In genomic region chr9:62810095-62810494, GRCm38 (mm10) we compare ENCODE assay signal across 9 mouse cellular contexts. TPM values are rescaled to one million over a fixed set of nuclear protein-coding genes. Genes with fewer than 3 reads are reported as not detected.
DNase-seq lines count a peak whose midpoint lies in the region; ATAC-seq and TF ChIP-seq lines count a peak whose summit lies in the region.
"Had no signal": no experiment of that assay in that cellular context is flagged by ENCODE, and none has a peak within 500 bp of the region (broad histone marks: within the 10 kb centered on the region; RNA-seq: fewer than 3 reads in every experiment).

No protein-coding gene starts in this region.

- no peak for TF ChIP-seq POLR2A in bone marrow, adult 2 months (IDR thresholded peaks at IDR 0.05; ENCODE audit: borderline replicate concordance, control insufficient read depth, low read depth, low read length)

- TF ChIP-seq EP300 in heart, postnatal 0 days (IDR thresholded peaks at IDR 0.05; ENCODE audit: low read depth), result no peak

- 14% methylated on average over 8 of the region's 8 CpGs for WGBS in heart, postnatal 0 days
- 32% methylated on average over 8 of the region's 8 CpGs for WGBS in bone marrow, adult 2 months
- WGBS in hindbrain, embryonic 13.5 days, result 18% methylated on average over 8 of the region's 8 CpGs
- whole genome bisulfite sequencing in midbrain, embryonic 13.5 days, result 13% methylated on average over 8 of the region's 8 CpGs

- H3K9ac ChIP-seq in heart, postnatal 0 days (replicated peaks; ENCODE audit: low read depth, low read length), result peak overlapping the region; percentile 94; the same call in 1 of the 2 replicates
- peak overlapping the region; percentile 96 for H3K9ac ChIP-seq in hindbrain, embryonic 13.5 days
- peak overlapping the region; percentile 92 for H3K9ac ChIP-seq in midbrain, embryonic 13.5 days (replicated peaks)

- H3K4me3 ChIP-seq in heart, postnatal 0 days (ENCODE audit: low read depth, low read length), result peak overlapping the region; percentile 97
- peak overlapping the region; percentile 82 for H3K4me3 ChIP-seq in bone marrow, adult 2 months (replicated peaks; ENCODE audit: control insufficient read depth, low read depth, low read length)
- peak overlapping the region; percentile 97 for H3K4me3 ChIP-seq in hindbrain, embryonic 13.5 days
- peak overlapping the region; percentile 75 for H3K4me3 ChIP-seq in midbrain, embryonic 13.5 days (replicated peaks)

- ATAC-seq in heart, postnatal 0 days (ENCODE audit: insufficient read depth, low read depth), result no peak
- ATAC-seq in hindbrain, embryonic 13.5 days (ENCODE audit: low FRiP score), result no peak
- no peak for ATAC-seq in midbrain, embryonic 13.5 days
- no peak for ATAC-seq in granulocyte monocyte progenitor cell, adult 5-6 weeks (replicated peaks; ENCODE audit: poor library complexity, severe bottlenecking)

- no peak for TF ChIP-seq CTCF in heart, postnatal 0 days (IDR thresholded peaks at IDR 0.05; ENCODE audit: low read depth)
- no peak for TF ChIP-seq CTCF in bone marrow, adult 2 months (IDR thresholded peaks at IDR 0.05; ENCODE audit: control insufficient read depth, insufficient read depth, low read length)

- peaks cover 25% of the 10 kb centered on the region for H3K4me1 ChIP-seq in heart, postnatal 0 days (ENCODE audit: control insufficient read depth, insufficient read depth)
- no peaks in the 10 kb centered on the region; the same call in 1 of the 2 replicates for H3K4me1 ChIP-seq in bone marrow, adult 2 months (ENCODE audit: control insufficient read depth, insufficient read depth, low read length)
- peaks cover 25% of the 10 kb centered on the region for H3K4me1 ChIP-seq in hindbrain, embryonic 13.5 days (replicated peaks)
- peaks cover 36% of the 10 kb centered on the region for H3K4me1 ChIP-seq in midbrain, embryonic 13.5 days (replicated peaks)

- no peaks in the 10 kb centered on the region for H3K9me3 ChIP-seq in heart, postnatal 0 days (replicated peaks; ENCODE audit: control insufficient read depth, low read length)
- H3K9me3 ChIP-seq in hindbrain, embryonic 13.5 days, result no peaks in the 10 kb centered on the region
- no peaks in the 10 kb centered on the region for H3K9me3 ChIP-seq in midbrain, embryonic 13.5 days

- H3K27me3 ChIP-seq in heart, postnatal 0 days (ENCODE audit: control insufficient read depth, insufficient read depth, low read length), result no peaks in the 10 kb centered on the region
- H3K27me3 ChIP-seq in hindbrain, embryonic 13.5 days, result no peaks in the 10 kb centered on the region
- no peaks in the 10 kb centered on the region for H3K27me3 ChIP-seq in midbrain, embryonic 13.5 days

- peak overlapping the region; percentile 94 for H3K4me2 ChIP-seq in heart, postnatal 0 days (ENCODE audit: low read depth, low read length)
- peak overlapping the region; percentile 67 for H3K4me2 ChIP-seq in hindbrain, embryonic 13.5 days
- H3K4me2 ChIP-seq in midbrain, embryonic 13.5 days (replicated peaks), result peak overlapping the region; percentile 79

- no peak for DNase-seq in heart, postnatal 0 days (ENCODE audit: low spot score)
- no peak for DNase-seq in heart, adult 18-20 months
- no peak for DNase-seq in adrenal gland, adult 18-20 months (ENCODE audit: low spot score in 2 of 2)
- no peak for DNase-seq in adipocyte (ENCODE audit: low spot score)

- H3K36me3 ChIP-seq in heart, postnatal 0 days (replicated peaks; ENCODE audit: control insufficient read depth, insufficient read depth, low read length), result no peaks in the 10 kb centered on the region
- H3K36me3 ChIP-seq in hindbrain, embryonic 13.5 days, result no peaks in the 10 kb centered on the region
- no peaks in the 10 kb centered on the region for H3K36me3 ChIP-seq in midbrain, embryonic 13.5 days

- H3K27ac ChIP-seq in heart, postnatal 0 days (ENCODE audit: low read depth), result no peak overlapping the region
- no peak overlapping the region for H3K27ac ChIP-seq in bone marrow, adult 2 months (ENCODE audit: control insufficient read depth, insufficient read depth, low read depth, low read length, poor library complexity)
- H3K27ac ChIP-seq in hindbrain, embryonic 13.5 days, result peak overlapping the region; percentile 99; the same call in 1 of the 2 replicates
- H3K27ac ChIP-seq in midbrain, embryonic 13.5 days, result no peak overlapping the region

RNA-seq across cellular contexts. Expression of gene Fem1b, which starts 1.6 kb away (rescaled TPM):
- 28.9 and 39.4 TPM in 2 replicates for total RNA-seq in heart, postnatal 0 days (2014; rRNA removed; ENCODE audit: low replicate concordance)
- 5.8 and 6.8 TPM in 2 replicates for polyA plus RNA-seq in heart, postnatal 0 days (2015; fragmentation: Nextera tagmentation; extraction: Ambion mirVana)
- 10 to 100 TPM; 15.8 to 16.1 TPM for total RNA-seq in heart, adult 18-20 months (2021)
- 10.1 and 20.0 TPM in 2 replicates for polyA plus RNA-seq in bone marrow, adult 2 months (2011; ENCODE audit: insufficient read depth, insufficient read length, low replicate concordance, missing spikeins)
- 48.2 and 49.5 TPM in 2 replicates for polyA plus RNA-seq in hindbrain, embryonic 13.5 days (2015; fragmentation: Nextera tagmentation; extraction: Ambion mirVana)
- 56.2 and 58.1 TPM in 2 replicates for polyA plus RNA-seq in midbrain, embryonic 13.5 days (2015; fragmentation: Nextera tagmentation; extraction: Ambion mirVana)
- total RNA-seq in adrenal gland, adult 18-20 months (2021), result 10 to 100 TPM; 35.7 to 39.4 TPM
- total RNA-seq in granulocyte monocyte progenitor cell, adult 5-6 weeks (2014; fragmentation: Nextera tagmentation), result 22.2 and 27.5 TPM in 2 replicates
- 43.9 and 53.9 TPM in 2 replicates for total RNA-seq in granulocyte monocyte progenitor cell, adult 5-6 weeks (2017)

RNA-seq across cellular contexts. Expression of gene Cln6, which starts 28.5 kb away (rescaled TPM):
- 38.3 and 43.0 TPM in 2 replicates for total RNA-seq in heart, postnatal 0 days (2014; rRNA removed; ENCODE audit: low replicate concordance)
- 12.3 and 12.6 TPM in 2 replicates for polyA plus RNA-seq in heart, postnatal 0 days (2015; fragmentation: Nextera tagmentation; extraction: Ambion mirVana)
- total RNA-seq in heart, adult 18-20 months (2021), result 10 to 100 TPM; 25.8 TPM
- 31.7 and 33.3 TPM in 2 replicates for polyA plus RNA-seq in bone marrow, adult 2 months (2011; ENCODE audit: insufficient read depth, insufficient read length, low replicate concordance, missing spikeins)
- polyA plus RNA-seq in hindbrain, embryonic 13.5 days (2015; fragmentation: Nextera tagmentation; extraction: Ambion mirVana), result 6.0 and 6.1 TPM in 2 replicates
- 4.6 and 5.7 TPM in 2 replicates for polyA plus RNA-seq in midbrain, embryonic 13.5 days (2015; fragmentation: Nextera tagmentation; extraction: Ambion mirVana)
- total RNA-seq in adrenal gland, adult 18-20 months (2021), result 10 to 100 TPM; 12.6 to 14.3 TPM
- 61.8 and 79.0 TPM in 2 replicates for total RNA-seq in granulocyte monocyte progenitor cell, adult 5-6 weeks (2014; fragmentation: Nextera tagmentation)
- 17.0 and 20.7 TPM in 2 replicates for total RNA-seq in granulocyte monocyte progenitor cell, adult 5-6 weeks (2017)

RNA-seq across cellular contexts. Expression of gene Calml4, which starts 47.8 kb away (rescaled TPM):
- not detected in 2 replicates for total RNA-seq in heart, postnatal 0 days (2014; rRNA removed; ENCODE audit: low replicate concordance)
- 1.8 and 2.5 TPM in 2 replicates for polyA plus RNA-seq in heart, postnatal 0 days (2015; fragmentation: Nextera tagmentation; extraction: Ambion mirVana)
- under 1 TPM; 0.17 to 0.90 TPM for total RNA-seq in heart, adult 18-20 months (2021)
- polyA plus RNA-seq in bone marrow, adult 2 months (2011; ENCODE audit: insufficient read depth, insufficient read length, low replicate concordance, missing spikeins), result 3.6 and 12.6 TPM in 2 replicates
- 10.4 and 21.2 TPM in 2 replicates for polyA plus RNA-seq in hindbrain, embryonic 13.5 days (2015; fragmentation: Nextera tagmentation; extraction: Ambion mirVana)
- polyA plus RNA-seq in midbrain, embryonic 13.5 days (2015; fragmentation: Nextera tagmentation; extraction: Ambion mirVana), result 4.7 and 9.8 TPM in 2 replicates
- 1 to 10 TPM; 7.7 to 9.2 TPM for total RNA-seq in adrenal gland, adult 18-20 months (2021)
- 1.1 and 6.9 TPM in 2 replicates for total RNA-seq in granulocyte monocyte progenitor cell, adult 5-6 weeks (2014; fragmentation: Nextera tagmentation)
- 0.13 and 2.3 TPM in 2 replicates for total RNA-seq in granulocyte monocyte progenitor cell, adult 5-6 weeks (2017)
- total RNA-seq: neutrophil, adult 5-6 weeks had no signal
